In the genomic region with DNA sequence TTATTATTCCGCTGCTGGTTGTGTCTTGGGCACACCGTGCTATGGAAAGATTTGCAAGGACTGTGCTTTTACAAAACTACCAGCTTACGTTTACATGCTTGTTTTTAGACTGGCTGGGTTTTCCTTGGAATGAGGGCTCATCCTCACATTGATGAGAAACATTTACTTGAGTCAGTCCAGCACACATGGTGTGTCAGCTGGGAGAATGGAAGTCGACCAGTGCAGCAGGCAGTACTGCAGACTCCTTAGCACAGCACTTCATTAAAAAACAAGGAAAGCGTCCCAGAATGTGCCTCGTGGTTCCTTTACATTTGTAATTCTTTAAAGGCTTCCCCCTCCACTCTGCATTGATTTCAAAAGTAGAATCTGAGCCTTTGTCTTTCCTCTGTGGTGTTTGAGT, we compare ENCODE assay signal across 31 mouse cellular contexts.
DNase-seq lines count a peak whose midpoint lies in the region; ATAC-seq and TF ChIP-seq lines count a peak whose summit lies in the region.
"Had no signal": no experiment of that assay in that cellular context is flagged by ENCODE, and none has a peak within 500 bp of the region (broad histone marks: within the 10 kb centered on the region; RNA-seq: fewer than 3 reads in every experiment).

No protein-coding gene starts in this region.

- H3K27me3 ChIP-seq in heart, embryonic 12.5 days (replicated peaks): no peaks in the 10 kb centered on the region
- H3K27me3 ChIP-seq in lung, postnatal 0 days (replicated peaks; ENCODE audit: insufficient read depth, low read length): no peaks in the 10 kb centered on the region
- H3K27me3 ChIP-seq in forebrain, embryonic 16.5 days (replicated peaks; ENCODE audit: control insufficient read depth, insufficient read depth, low read length): no peaks in the 10 kb centered on the region
- H3K27me3 ChIP-seq: CH12.LX; embryonic facial prominence, embryonic 12.5 days; hindbrain, embryonic 13.5 days; megakaryocyte, embryonic 14.5 days; midbrain, embryonic 12.5 days; neural tube, embryonic 12.5 days had no signal

- H3K36me3 ChIP-seq in heart, embryonic 12.5 days: no peaks in the 10 kb centered on the region
- no peaks in the 10 kb centered on the region for H3K36me3 ChIP-seq in lung, postnatal 0 days (ENCODE audit: insufficient read depth, low read length)
- no peaks in the 10 kb centered on the region for H3K36me3 ChIP-seq in forebrain, embryonic 16.5 days (ENCODE audit: control insufficient read depth, insufficient read depth)
- H3K36me3 ChIP-seq: embryonic facial prominence, embryonic 12.5 days; hindbrain, embryonic 13.5 days; limb, embryonic 13.5 days; midbrain, embryonic 12.5 days; neural tube, embryonic 12.5 days had no signal

- no peak for TF ChIP-seq CTCF in lung, postnatal 0 days (IDR thresholded peaks at IDR 0.05)
- TF ChIP-seq CTCF in gastrocnemius, adult 2 months (IDR thresholded peaks at IDR 0.05): no peak

- no peak overlapping the region for H3K4me3 ChIP-seq in heart, embryonic 12.5 days
- H3K4me3 ChIP-seq in lung, postnatal 0 days (ENCODE audit: low read depth, low read length): no peak overlapping the region
- no peak overlapping the region for H3K4me3 ChIP-seq in forebrain, embryonic 16.5 days (replicated peaks; ENCODE audit: low read length)
- no peak overlapping the region for H3K4me3 ChIP-seq in gastrocnemius, adult 2 months
- H3K4me3 ChIP-seq: embryonic facial prominence, embryonic 12.5 days; hindbrain, embryonic 13.5 days; limb, embryonic 13.5 days; megakaryocyte, embryonic 14.5 days; midbrain, embryonic 12.5 days; myocyte; neural tube, embryonic 12.5 days had no signal

- intact Hi-C loops in gastrocnemius, adult 2 months (cut with DNase I): loop anchor here (2.0 to 5.0 kb wide), 3 partner anchors 178 to 573 kb away; a partner anchor contains a TSS

- no peak overlapping the region for H3K9ac ChIP-seq in heart, embryonic 12.5 days
- no peak overlapping the region for H3K9ac ChIP-seq in lung, postnatal 0 days (replicated peaks; ENCODE audit: low read depth)
- no peak overlapping the region for H3K9ac ChIP-seq in forebrain, embryonic 16.5 days (replicated peaks; ENCODE audit: low read depth, low read length)
- H3K9ac ChIP-seq: embryonic facial prominence, embryonic 12.5 days; hindbrain, embryonic 13.5 days; limb, embryonic 13.5 days; midbrain, embryonic 12.5 days; neural tube, embryonic 12.5 days had no signal

- H3K4me2 ChIP-seq in heart, embryonic 12.5 days: no peak overlapping the region
- no peak overlapping the region for H3K4me2 ChIP-seq in lung, postnatal 0 days (replicated peaks; ENCODE audit: low read depth, low read length)
- H3K4me2 ChIP-seq in forebrain, embryonic 16.5 days (ENCODE audit: low read length): no peak overlapping the region
- H3K4me2 ChIP-seq: embryonic facial prominence, embryonic 12.5 days; heart, embryonic 11.5 days; hindbrain, embryonic 13.5 days; limb, embryonic 13.5 days; liver, embryonic 11.5 days; midbrain, embryonic 12.5 days; neural tube, embryonic 12.5 days had no signal

- H3K27ac ChIP-seq in heart, embryonic 12.5 days (ENCODE audit: poor library complexity, severe bottlenecking): no peak overlapping the region
- no peak overlapping the region for H3K27ac ChIP-seq in lung, postnatal 0 days (ENCODE audit: low read length)
- no peak overlapping the region for H3K27ac ChIP-seq in forebrain, embryonic 16.5 days (ENCODE audit: low read length)
- H3K27ac ChIP-seq in gastrocnemius, adult 2 months: no peak overlapping the region
- H3K27ac ChIP-seq: embryonic facial prominence, embryonic 12.5 days; hindbrain, embryonic 13.5 days; limb, embryonic 13.5 days; midbrain, embryonic 12.5 days; neural tube, embryonic 12.5 days had no signal

- no peak for ATAC-seq in heart, embryonic 12.5 days (ENCODE audit: insufficient number of reproducible peaks, low FRiP score)
- ATAC-seq in lung, postnatal 0 days: peak; percentile 57; the same call in 1 of the 2 replicates
- peak; percentile 96 for ATAC-seq in forebrain, embryonic 16.5 days
- ATAC-seq: activated CD4-positive, CD25-positive, alpha-beta regulatory T cell, adult 4 months; intestine, embryonic 16.5 days had no signal

- no peak for TF ChIP-seq EP300 in lung, postnatal 0 days (IDR thresholded peaks at IDR 0.05)

- DNase-seq in heart, adult 11 months: peak; percentile 78
- peak; percentile 47 for DNase-seq in lung, postnatal 0 days (ENCODE audit: low spot score)
- DNase-seq in lung, adult 18-20 months: no peak
- DNase-seq in gastrocnemius, adult 2 months: no peak
- DNase-seq: adrenal gland, adult 2 months; adrenal gland, postnatal 36 days; B cell, adult 2 months; cerebellum, adult 11 months; cerebellum, adult 9-11 months; embryo, embryonic 11 days; gastrocnemius, postnatal 25 days; heart, adult 18-20 months; heart, postnatal 4 days; kidney, adult 8-10 months; kidney, postnatal 10 days; lung, postnatal 4 days; right cerebral cortex, adult 18-20 months had no signal

- H3K4me1 ChIP-seq in heart, embryonic 12.5 days (replicated peaks): no peaks in the 10 kb centered on the region
- H3K4me1 ChIP-seq in lung, postnatal 0 days (ENCODE audit: insufficient read depth, low read depth, low read length): no peaks in the 10 kb centered on the region
- peaks cover 3% of the 10 kb centered on the region; the same call in 1 of the 2 replicates for H3K4me1 ChIP-seq in forebrain, embryonic 16.5 days (replicated peaks; ENCODE audit: control insufficient read depth, insufficient read depth, low read length)
- H3K4me1 ChIP-seq: embryonic facial prominence, embryonic 12.5 days; hindbrain, embryonic 13.5 days; limb, embryonic 13.5 days; midbrain, embryonic 12.5 days; neural tube, embryonic 12.5 days had no signal

- H3K9me3 ChIP-seq in heart, embryonic 12.5 days (replicated peaks): no peaks in the 10 kb centered on the region
- H3K9me3 ChIP-seq in lung, postnatal 0 days (ENCODE audit: low read length): no peaks in the 10 kb centered on the region
- H3K9me3 ChIP-seq in forebrain, embryonic 16.5 days (ENCODE audit: control insufficient read depth, low read length): no peaks in the 10 kb centered on the region
- H3K9me3 ChIP-seq: embryonic facial prominence, embryonic 12.5 days; hindbrain, embryonic 13.5 days; limb, embryonic 13.5 days; megakaryocyte, embryonic 14.5 days; midbrain, embryonic 12.5 days; neural tube, embryonic 12.5 days had no signal

- 56% methylated on average over 6 of the region's 6 CpGs for WGBS in heart, embryonic 12.5 days
- WGBS in lung, postnatal 0 days: 49% methylated on average over 6 of the region's 6 CpGs
- 35% methylated on average over 6 of the region's 6 CpGs for WGBS in forebrain, embryonic 16.5 days

Comparison
In these comparisons a context has a peak if more than half of its experiments do, and no peak if none do; other contexts are left out.
1. DNase-seq: peak in heart, adult 11 months (single experiment) and lung, postnatal 0 days (single experiment); none in lung, adult 18-20 months (0 of 2) and gastrocnemius, adult 2 months (single experiment).